Mouse (Mus musculus): ENCODE data around the gene Cox4i1. TPM values are rescaled to one million over a fixed set of nuclear protein-coding genes. Genes with fewer than 3 reads are reported as not detected.

Gene Cox4i1
- polyA plus RNA-seq, 1 experiment = 1,270 TPM

GRCm38 (mm10) chr8:120715996-120716680, 48.1 kb downstream of the Cox4i1 start:
- no peak for TF ChIP-seq MAX (IDR thresholded peaks at IDR 0.05)
- no peak for TF ChIP-seq MYOD1 (IDR thresholded peaks at IDR 0.05; ENCODE audit: control insufficient read depth, insufficient read length, low read depth)
- TF ChIP-seq CEBPB (IDR thresholded peaks at IDR 0.05; ENCODE audit: low read depth) = no peak
- no peak for TF ChIP-seq FOSL1 (IDR thresholded peaks at IDR 0.05; ENCODE audit: insufficient read depth, low read length, poor library complexity, severe bottlenecking)
- TF ChIP-seq MYOG (IDR thresholded peaks at IDR 0.05; ENCODE audit: control insufficient read depth, extremely low read depth, insufficient read length) = no peak
- no peak for TF ChIP-seq CTCF (IDR thresholded peaks at IDR 0.05; ENCODE audit: control insufficient read depth, insufficient read depth, insufficient read length)
- no peak for TF ChIP-seq USF1 (IDR thresholded peaks at IDR 0.05; ENCODE audit: low read depth)
- peaks cover 51% of the 10 kb centered on the region for H3K27me3 ChIP-seq (ENCODE audit: control insufficient read depth, insufficient read depth, insufficient read length)

GRCm38 (mm10) chr8:120719586-120720236, 51.7 kb downstream of the Cox4i1 start:
- no peaks in the 10 kb centered on the region for H3K79me3 ChIP-seq (ENCODE audit: low read depth)
- no peaks in the 10 kb centered on the region for H3K79me2 ChIP-seq (ENCODE audit: control insufficient read depth, insufficient read depth)
- H3ac ChIP-seq (ENCODE audit: control insufficient read depth, insufficient read length, low read depth) = no peak overlapping the region
- H3K27me3 ChIP-seq (ENCODE audit: control insufficient read depth, insufficient read depth, insufficient read length) = peaks cover 48% of the 10 kb centered on the region
- H3K4me3 ChIP-seq (ENCODE audit: insufficient read depth, poor library complexity, severe bottlenecking) = no peak overlapping the region
- TF ChIP-seq CTCF (IDR thresholded peaks at IDR 0.05; ENCODE audit: control insufficient read depth, insufficient read depth, insufficient read length) = no peak
- no peak for TF ChIP-seq MYOD1 (IDR thresholded peaks at IDR 0.05; ENCODE audit: control insufficient read depth, insufficient read length, low read depth)
- TF ChIP-seq MYOG (IDR thresholded peaks at IDR 0.05; ENCODE audit: control insufficient read depth, extremely low read depth, insufficient read length) = no peak
- TF ChIP-seq USF1 (IDR thresholded peaks at IDR 0.05; ENCODE audit: low read depth) = no peak
- no peak for TF ChIP-seq CEBPB (IDR thresholded peaks at IDR 0.05; ENCODE audit: low read depth)
- no peak for TF ChIP-seq MAX (IDR thresholded peaks at IDR 0.05)
- no peak for TF ChIP-seq FOSL1 (IDR thresholded peaks at IDR 0.05; ENCODE audit: insufficient read depth, low read length, poor library complexity, severe bottlenecking)
- H3K36me3 ChIP-seq (ENCODE audit: control insufficient read depth, insufficient read depth) = no peaks in the 10 kb centered on the region

More at GRCm38 (mm10) chr8:120715996-120716680, 48.1 kb downstream of the Cox4i1 start:
- Histone ChIP-seq H3K4me3 (ENCODE audit: insufficient read depth, poor library complexity, severe bottlenecking) (no peak overlapping the region), H3K79me2 (ENCODE audit: control insufficient read depth, insufficient read depth) (no peaks in the 10 kb centered on the region), H3K36me3 (ENCODE audit: control insufficient read depth, insufficient read depth) (no peaks in the 10 kb centered on the region), H3K79me3 (ENCODE audit: low read depth) (no peaks in the 10 kb centered on the region), H3ac (ENCODE audit: control insufficient read depth, insufficient read length, low read depth) (no peak overlapping the region)

GRCm38 (mm10) chr8:120723025-120723424, 55.0 kb downstream of the Cox4i1 start:
- TF ChIP-seq CTCF (IDR thresholded peaks at IDR 0.05; ENCODE audit: control insufficient read depth, insufficient read depth, insufficient read length) = no peak
- TF ChIP-seq MAX (IDR thresholded peaks at IDR 0.05) = no peak
- no peak for TF ChIP-seq USF1 (IDR thresholded peaks at IDR 0.05; ENCODE audit: low read depth)
- no peak for TF ChIP-seq FOSL1 (IDR thresholded peaks at IDR 0.05; ENCODE audit: insufficient read depth, low read length, poor library complexity, severe bottlenecking)
- no peak for TF ChIP-seq MYOD1 (IDR thresholded peaks at IDR 0.05; ENCODE audit: control insufficient read depth, insufficient read length, low read depth)
- Histone ChIP-seq H3K79me3 (ENCODE audit: low read depth) (no peaks in the 10 kb centered on the region), H3K79me2 (ENCODE audit: control insufficient read depth, insufficient read depth) (no peaks in the 10 kb centered on the region), H3K27me3 (ENCODE audit: control insufficient read depth, insufficient read depth, insufficient read length) (peaks cover 26% of the 10 kb centered on the region), H3ac (ENCODE audit: control insufficient read depth, insufficient read length, low read depth) (no peak overlapping the region), H3K36me3 (ENCODE audit: control insufficient read depth, insufficient read depth) (no peaks in the 10 kb centered on the region), H3K4me3 (ENCODE audit: insufficient read depth, poor library complexity, severe bottlenecking) (no peak overlapping the region)

Other genes with a start within 250 kb of the Cox4i1 start
- 69.8 TPM for gene Gins2, start 78.9 kb upstream of the Cox4i1 start, polyA plus RNA-seq (2012; fragmentation: generic; extraction: Trizol)
- 2.6 TPM for gene 1190005I06Rik, start 20.6 kb upstream of the Cox4i1 start, polyA plus RNA-seq (2012; fragmentation: generic; extraction: Trizol)
- gene Gm27021, start 143 bp upstream of the Cox4i1 start, polyA plus RNA-seq (2012; fragmentation: generic; extraction: Trizol) = 2.3 TPM
- 240 TPM for gene Emc8, start 351 bp downstream of the Cox4i1 start, polyA plus RNA-seq (2012; fragmentation: generic; extraction: Trizol)
- gene Irf8, start 68.1 kb downstream of the Cox4i1 start, polyA plus RNA-seq (2012; fragmentation: generic; extraction: Trizol) = not detected

Measured in C2C12 (cell line).